Comparison of ENCODE assay signal across 28 mouse cellular contexts in the genomic region with DNA sequence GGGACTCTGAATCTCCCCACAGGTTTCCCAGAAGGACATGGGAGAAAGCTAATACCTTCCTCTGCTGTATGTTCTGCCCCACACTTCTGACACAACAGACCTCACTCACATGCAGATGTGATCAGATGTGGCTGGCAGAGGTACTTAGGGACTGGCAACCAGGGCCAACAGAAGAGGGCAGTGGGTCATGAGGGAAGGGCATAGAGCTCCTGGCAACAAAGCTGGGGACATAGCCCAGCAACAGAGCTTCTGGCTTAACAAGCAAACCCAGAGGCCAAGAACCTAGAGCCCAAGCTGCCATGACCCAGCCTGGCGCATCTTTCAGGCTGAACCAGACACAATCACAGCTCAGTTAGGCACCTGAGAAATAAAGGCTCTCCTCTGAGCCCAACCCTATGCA. TPM values are rescaled to one million over a fixed set of nuclear protein-coding genes. Genes with fewer than 3 reads are reported as not detected.
A peak's percentile ranks its signal among the peaks of the same experiment; 100 is the strongest.
DNase-seq lines count a peak whose midpoint lies in the region; ATAC-seq and TF ChIP-seq lines count a peak whose summit lies in the region.
"Had no signal": no experiment of that assay in that cellular context is flagged by ENCODE, and none has a peak within 500 bp of the region (broad histone marks: within the 10 kb centered on the region; RNA-seq: fewer than 3 reads in every experiment).

No protein-coding gene starts in this region.

- no peaks in the 10 kb centered on the region for H3K36me3 ChIP-seq in forebrain, postnatal 0 days (ENCODE audit: insufficient read depth)
- no peaks in the 10 kb centered on the region for H3K36me3 ChIP-seq in forebrain, embryonic 12.5 days (replicated peaks)
- H3K36me3 ChIP-seq: embryonic facial prominence, embryonic 13.5 days; embryonic facial prominence, embryonic 15.5 days; forebrain, embryonic 10.5 days; forebrain, embryonic 15.5 days; G1E had no signal

- ATAC-seq in forebrain, postnatal 0 days = no peak
- no peak for ATAC-seq in forebrain, embryonic 12.5 days (ENCODE audit: low FRiP score)
- ATAC-seq: activated CD4-positive, CD25-positive, alpha-beta regulatory T cell, adult 4 months; CD4-positive, CD25-positive, alpha-beta regulatory T cell, adult 4 months; forebrain, embryonic 13.5 days; forebrain, embryonic 15.5 days; Patski had no signal

- H3K27me3 ChIP-seq in forebrain, postnatal 0 days (ENCODE audit: insufficient read depth, low read length) = peaks cover 14% of the 10 kb centered on the region; the same call in 1 of the 2 replicates
- peaks cover 41% of the 10 kb centered on the region for H3K27me3 ChIP-seq in forebrain, embryonic 12.5 days
- H3K27me3 ChIP-seq: Patski had no signal

- H3K27ac ChIP-seq in forebrain, postnatal 0 days (ENCODE audit: low read depth, low read length) = peak overlapping the region; percentile 3; the same call in 1 of the 2 replicates
- no peak overlapping the region for H3K27ac ChIP-seq in forebrain, embryonic 12.5 days
- H3K27ac ChIP-seq: embryonic facial prominence, embryonic 13.5 days; embryonic facial prominence, embryonic 15.5 days; forebrain, embryonic 10.5 days; forebrain, embryonic 13.5 days; forebrain, embryonic 15.5 days had no signal

- H3K4me1 ChIP-seq in forebrain, postnatal 0 days (ENCODE audit: insufficient read depth) = no peaks in the 10 kb centered on the region
- no peaks in the 10 kb centered on the region for H3K4me1 ChIP-seq in forebrain, embryonic 12.5 days

- peak; percentile 33 for DNase-seq in adrenal gland, postnatal 10 days
- no peak for DNase-seq in adrenal gland, adult 18-20 months (ENCODE audit: low spot score in 2 of 2)
- DNase-seq in forebrain, postnatal 0 days = no peak
- peak; percentile 42 for DNase-seq in adipocyte (ENCODE audit: low spot score)
- DNase-seq: adrenal gland, adult 2 months; adrenal gland, postnatal 25 days; B cell, adult 2 months; cerebellum, adult 11 months; cerebellum, adult 18-20 months; cerebellum, adult 8-10 months; cerebellum, adult 9-11 months; cerebellum, postnatal 14 days; cerebellum, postnatal 36 days; embryo, embryonic 11 days had no signal

- no peak overlapping the region for H3K4me2 ChIP-seq in forebrain, postnatal 0 days (ENCODE audit: low read depth)
- H3K4me2 ChIP-seq in forebrain, embryonic 12.5 days = no peak overlapping the region
- H3K4me2 ChIP-seq: embryonic facial prominence, embryonic 13.5 days; embryonic facial prominence, embryonic 15.5 days; forebrain, embryonic 13.5 days; forebrain, embryonic 15.5 days had no signal

- H3K4me3 ChIP-seq in forebrain, postnatal 0 days (ENCODE audit: low read depth, low read length) = no peak overlapping the region
- H3K4me3 ChIP-seq in forebrain, embryonic 12.5 days (replicated peaks) = no peak overlapping the region
- H3K4me3 ChIP-seq: embryonic facial prominence, embryonic 13.5 days; embryonic facial prominence, embryonic 15.5 days; erythroblast, embryonic 14.5 days; forebrain, embryonic 10.5 days; forebrain, embryonic 13.5 days; forebrain, embryonic 15.5 days had no signal

- no peak overlapping the region for H3K9ac ChIP-seq in forebrain, postnatal 0 days
- H3K9ac ChIP-seq in forebrain, embryonic 12.5 days = no peak overlapping the region
- H3K9ac ChIP-seq: embryonic facial prominence, embryonic 13.5 days; embryonic facial prominence, embryonic 15.5 days; forebrain, embryonic 13.5 days; forebrain, embryonic 15.5 days had no signal

- TF ChIP-seq CTCF in forebrain, postnatal 0 days (IDR thresholded peaks at IDR 0.05; ENCODE audit: low read depth) = no peak

- WGBS in forebrain, postnatal 0 days = 77% methylated on average over 1 of the region's 1 CpGs
- 87% methylated on average over 1 of the region's 1 CpGs for WGBS in forebrain, embryonic 12.5 days

- H3K9me3 ChIP-seq in forebrain, postnatal 0 days (ENCODE audit: low read length) = no peaks in the 10 kb centered on the region
- no peaks in the 10 kb centered on the region for H3K9me3 ChIP-seq in forebrain, embryonic 12.5 days
- H3K9me3 ChIP-seq: embryonic facial prominence, embryonic 13.5 days; embryonic facial prominence, embryonic 15.5 days; forebrain, embryonic 10.5 days; forebrain, embryonic 13.5 days; forebrain, embryonic 15.5 days; G1E had no signal

RNA-seq across cellular contexts. Expression of a gene that starts 20.2 kb away (rescaled TPM):
- total RNA-seq in adrenal gland, postnatal 10 days (2021) = 1 to 10 TPM; 5.8 to 8.1 TPM
- 1 to 10 TPM in 1 of 2 experiments, under 1 TPM in 1; 0.76 to 1.5 TPM for total RNA-seq in adrenal gland, adult 18-20 months (2021)
- 55.9 and 83.5 TPM in 2 replicates for total RNA-seq in forebrain, postnatal 0 days (2014; rRNA removed)
- 16.4 and 31.0 TPM in 2 replicates for polyA plus RNA-seq in forebrain, postnatal 0 days (2015; fragmentation: Nextera tagmentation; extraction: Ambion mirVana)
- polyA plus RNA-seq in forebrain, embryonic 12.5 days (2016; fragmentation: Nextera tagmentation; extraction: Ambion mirVana) = 21.9 and 34.2 TPM in 2 replicates
- total RNA-seq: common myeloid progenitor, adult 5-6 weeks had no signal
- polyA plus RNA-seq: activated CD4-positive, CD25-positive, alpha-beta regulatory T cell, adult 4 months; CD4-positive, CD25-positive, alpha-beta regulatory T cell, adult 4 months; erythroblast, embryonic 14.5 days; G1E had no signal

RNA-seq across cellular contexts. Expression of a gene that starts 35.8 kb away (rescaled TPM):
- not detected for total RNA-seq in adrenal gland, postnatal 10 days (2021)
- under 1 TPM; 0.46 to 0.61 TPM for total RNA-seq in adrenal gland, adult 18-20 months (2021)
- 1.0 and 2.2 TPM in 2 replicates for total RNA-seq in forebrain, postnatal 0 days (2014; rRNA removed)
- polyA plus RNA-seq in forebrain, postnatal 0 days (2015; fragmentation: Nextera tagmentation; extraction: Ambion mirVana) = 3.9 and 4.4 TPM in 2 replicates
- 0.69 and 1.3 TPM in 2 replicates for polyA plus RNA-seq in forebrain, embryonic 12.5 days (2016; fragmentation: Nextera tagmentation; extraction: Ambion mirVana)
- total RNA-seq: adrenal gland, adult 2 months; adrenal gland, postnatal 25 days; adrenal gland, postnatal 4 days; common myeloid progenitor, adult 5-6 weeks had no signal
- polyA plus RNA-seq: activated CD4-positive, CD25-positive, alpha-beta regulatory T cell, adult 4 months; adrenal gland, adult 2 months; CD4-positive, CD25-positive, alpha-beta regulatory T cell, adult 4 months; embryonic facial prominence, embryonic 11.5 days; embryonic facial prominence, embryonic 13.5 days; erythroblast, embryonic 14.5 days; G1E had no signal

RNA-seq across cellular contexts. Expression of a gene that starts 35.8 kb away (rescaled TPM):
- 100 to 1,000 TPM; 419 to 460 TPM for total RNA-seq in adrenal gland, postnatal 10 days (2021)
- total RNA-seq in adrenal gland, adult 18-20 months (2021) = 100 to 1,000 TPM; 208 to 312 TPM
- total RNA-seq in forebrain, postnatal 0 days (2014; rRNA removed) = 74.0 and 111 TPM in 2 replicates
- 333 and 372 TPM in 2 replicates for polyA plus RNA-seq in forebrain, postnatal 0 days (2015; fragmentation: Nextera tagmentation; extraction: Ambion mirVana)
- 161 and 169 TPM in 2 replicates for polyA plus RNA-seq in forebrain, embryonic 12.5 days (2016; fragmentation: Nextera tagmentation; extraction: Ambion mirVana)

RNA-seq across cellular contexts. Expression of a gene that starts 51.1 kb away (rescaled TPM):
- 10 to 100 TPM; 21.4 to 25.7 TPM for total RNA-seq in adrenal gland, postnatal 10 days (2021)
- total RNA-seq in adrenal gland, adult 18-20 months (2021) = 10 to 100 TPM; 26.0 to 30.6 TPM
- total RNA-seq in forebrain, postnatal 0 days (2014; rRNA removed) = 14.0 and 17.0 TPM in 2 replicates
- polyA plus RNA-seq in forebrain, postnatal 0 days (2015; fragmentation: Nextera tagmentation; extraction: Ambion mirVana) = 12.9 and 21.9 TPM in 2 replicates
- polyA plus RNA-seq in forebrain, embryonic 12.5 days (2016; fragmentation: Nextera tagmentation; extraction: Ambion mirVana) = 23.2 and 23.4 TPM in 2 replicates

RNA-seq across cellular contexts. Expression of a gene that starts 51.5 kb away (rescaled TPM):
- total RNA-seq in adrenal gland, postnatal 10 days (2021) = 10 to 100 TPM; 27.1 to 27.6 TPM
- total RNA-seq in adrenal gland, adult 18-20 months (2021) = 10 to 100 TPM; 26.7 to 29.8 TPM
- 54.6 and 61.4 TPM in 2 replicates for total RNA-seq in forebrain, postnatal 0 days (2014; rRNA removed)
- polyA plus RNA-seq in forebrain, postnatal 0 days (2015; fragmentation: Nextera tagmentation; extraction: Ambion mirVana) = 86.4 and 98.7 TPM in 2 replicates
- 113 and 121 TPM in 2 replicates for polyA plus RNA-seq in forebrain, embryonic 12.5 days (2016; fragmentation: Nextera tagmentation; extraction: Ambion mirVana)

Comparison
In these comparisons a context has a peak if more than half of its experiments do, and no peak if none do; other contexts are left out.
1. DNase-seq: peak in adrenal gland, postnatal 10 days (single experiment) and adipocyte (single experiment); none in adrenal gland, adult 18-20 months (0 of 2) and forebrain, postnatal 0 days (single experiment).